Mouse (Mus musculus) adrenal gland, postnatal 0 days (tissue): Measurements from ENCODE around the gene Dnaaf5. TPM values are rescaled to one million over a fixed set of nuclear protein-coding genes. Genes with fewer than 3 reads are reported as not detected.

Source experiments
- polyA plus RNA-seq: library from polyadenylated mRNA; unstranded; fragments of >200 nt; fragmentation: Nextera tagmentation; extraction: Ambion mirVana; gene quantifications from 2 replicates; pipeline ENCODE4 v1.2.1, GENCODE M21; 2015

Gene Dnaaf5
- polyA plus RNA-seq, result 5.6 and 7.5 TPM in 2 replicates

GRCm38 (mm10) chr5:139149681-139150602 is at the start of gene Dnaaf5, which contains the start of gene Prkar1b:
TSS of gene Dnaaf5 (plus strand) at chr5:139150223.
TSS of gene Prkar1b (minus strand) at chr5:139150001.

GRCm38 (mm10) chr5:139199995-139200769 is 50.2 kb downstream of the Dnaaf5 start, which contains the start of gene Sun1:
TSS of gene Sun1 (plus strand) at chr5:139200637.

Other genes starting within 250 kb of the Dnaaf5 start
- gene Pdgfa, start 152.9 kb upstream of the Dnaaf5 start, polyA plus RNA-seq, result 21.3 and 32.4 TPM in 2 replicates
- gene Prkar1b, start 222 bp upstream of the Dnaaf5 start, polyA plus RNA-seq, result 32.0 and 58.4 TPM in 2 replicates
- 24.1 and 37.0 TPM in 2 replicates for gene Sun1, start 50.4 kb downstream of the Dnaaf5 start, polyA plus RNA-seq
- 155 and 239 TPM in 2 replicates for gene Get4, start 102.1 kb downstream of the Dnaaf5 start, polyA plus RNA-seq
- gene Adap1, start 175.4 kb downstream of the Dnaaf5 start, polyA plus RNA-seq, result 5.5 and 14.4 TPM in 2 replicates
- gene Cox19, start 201.2 kb downstream of the Dnaaf5 start, polyA plus RNA-seq, result 89.1 and 92.3 TPM in 2 replicates
- gene Cyp2w1, start 202.4 kb downstream of the Dnaaf5 start, polyA plus RNA-seq, result not detected in 2 replicates
- 4.8 and 6.4 TPM in 2 replicates for gene Gpr146, start 227.5 kb downstream of the Dnaaf5 start, polyA plus RNA-seq